Mouse (Mus musculus): Measurements from ENCODE around the gene Lcn11. TPM values are rescaled to one million over a fixed set of nuclear protein-coding genes. Genes with fewer than 3 reads are reported as not detected.
"Not testable (repeated sequence)": the region's sequence is repeated elsewhere in the genome, so short reads cannot be mapped to it uniquely, and the experiment has no call there.

Gene Lcn11
- polyA plus RNA-seq, 1 experiment, result not detected

DNA sequence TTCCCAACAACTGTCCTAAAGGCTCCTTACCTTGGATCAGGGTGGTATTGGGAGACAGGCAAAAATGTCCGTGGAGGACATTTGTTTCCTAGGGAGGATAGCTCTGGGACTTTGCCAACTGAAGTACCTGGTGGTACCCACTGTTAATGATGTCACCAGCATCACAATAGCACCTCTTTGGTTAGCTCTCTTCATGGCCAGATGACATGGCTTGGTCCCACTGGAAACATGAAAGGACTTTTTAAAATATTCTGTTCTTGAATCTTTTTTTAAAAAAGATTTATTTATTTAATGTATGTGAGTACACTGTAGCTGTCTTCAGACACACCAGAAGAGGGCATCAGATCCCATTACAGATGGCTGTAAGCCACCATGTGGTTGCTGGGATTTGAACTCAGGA lies 38.9 kb downstream of the Lcn11 start, which contains the start of gene Glt6d1:
Gene Glt6d1 (minus strand): TSS at position 101 of the 400 bp plus-strand sequence.
- DNase-seq (ENCODE audit: low read depth, low spot score), result not testable (repeated sequence)
- WGBS, result 79% methylated on average over 1 of the region's 1 CpGs

DNA sequence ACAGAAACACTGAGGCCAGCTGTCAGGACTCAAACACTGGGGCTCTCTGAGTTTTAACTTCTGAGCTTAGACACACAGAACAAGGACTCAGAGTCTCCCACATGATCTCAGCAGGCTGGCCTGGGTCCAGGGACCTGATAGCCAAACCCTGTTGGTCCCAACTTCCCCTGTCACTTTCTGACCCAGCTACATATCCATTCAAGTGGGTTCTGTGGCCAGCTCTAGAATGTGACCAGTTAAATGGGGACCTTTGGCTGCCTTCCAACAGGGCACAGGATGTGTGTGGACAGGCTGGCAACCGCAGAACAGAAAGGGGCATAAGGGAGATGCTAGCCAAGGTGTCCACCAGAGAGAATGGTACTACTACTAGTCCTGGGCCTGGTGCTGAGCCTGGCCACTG lies 46.0 kb downstream of the Lcn11 start, which contains the start of gene Lcn9:
Gene Lcn9 (plus strand): TSS at position 348 of the 400 bp plus-strand sequence.
- WGBS, result 81% methylated on average over 1 of the region's 1 CpGs
- no peak for DNase-seq (ENCODE audit: low read depth, low spot score)

DNA sequence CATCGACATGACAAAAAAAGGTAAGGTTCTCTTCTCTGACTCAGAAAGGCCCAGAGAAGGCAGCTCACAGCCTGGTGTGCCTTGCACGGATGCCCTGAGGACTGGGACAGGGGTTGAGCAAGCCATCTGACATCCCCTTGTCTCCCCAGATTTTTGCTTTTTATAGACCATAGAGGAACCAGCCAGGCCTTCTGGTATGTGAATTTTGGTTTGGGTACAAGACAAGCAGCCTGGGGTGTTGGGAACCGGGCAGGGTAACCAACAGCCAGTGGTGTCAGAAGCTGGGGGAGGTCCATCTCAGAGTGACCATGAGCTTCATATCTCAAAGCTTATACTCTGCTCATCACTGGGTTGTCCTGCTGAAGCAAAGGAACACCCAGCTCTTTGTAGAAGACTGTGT lies 47.9 kb downstream of the Lcn11 start:
- 85% methylated on average over 3 of the region's 3 CpGs for WGBS
- DNase-seq (ENCODE audit: low read depth, low spot score), result no peak

- no peak for DNase-seq (ENCODE audit: low read depth, low spot score)
- 69% methylated on average over 8 of the region's 8 CpGs for WGBS
Measured at GRCm38 (mm10) chr2:25828344-25828947, 51.6 kb downstream of the Lcn11 start.

Other genes starting within 250 kb of the Lcn11 start
- gene Traf2, start 230.1 kb upstream of the Lcn11 start, polyA plus RNA-seq (2012; rRNA removed), result 19.6 and 20.8 TPM in 2 replicates
- 200 and 273 TPM in 2 replicates for gene Edf1, start 219.2 kb upstream of the Lcn11 start, polyA plus RNA-seq (2012; rRNA removed)
- 0.97 and 8.1 TPM in 2 replicates for gene Mamdc4, start 202.2 kb upstream of the Lcn11 start, polyA plus RNA-seq (2012; rRNA removed)
- 37.3 and 44.6 TPM in 2 replicates for gene Phpt1, start 201.8 kb upstream of the Lcn11 start, polyA plus RNA-seq (2012; rRNA removed)
- gene Ajm1, start 195.3 kb upstream of the Lcn11 start, polyA plus RNA-seq (2012; rRNA removed), result 0.43 and 0.69 TPM in 2 replicates
- 35.8 and 52.6 TPM in 2 replicates for gene Rabl6, start 168.5 kb upstream of the Lcn11 start, polyA plus RNA-seq (2012; rRNA removed)
- not detected in 2 replicates for gene Ccdc183, start 159.3 kb upstream of the Lcn11 start, polyA plus RNA-seq (2012; rRNA removed)
- 17.2 and 19.4 TPM in 2 replicates for gene Tmem141, start 155.0 kb upstream of the Lcn11 start, polyA plus RNA-seq (2012; rRNA removed)
- 1.9 TPM in 2 replicates for gene Fcna, start 149.0 kb upstream of the Lcn11 start, polyA plus RNA-seq (2012; rRNA removed)
- 1.4 TPM in 1 of 2 replicates, not detected in the other for gene Lcn8, start 123.9 kb upstream of the Lcn11 start, polyA plus RNA-seq (2012; rRNA removed)
- gene Lcn5, start 119.1 kb upstream of the Lcn11 start, polyA plus RNA-seq (2012; rRNA removed), result 0.74 TPM in 1 of 2 replicates, not detected in the other
- not detected in 2 replicates for gene Lcn6, start 100.2 kb upstream of the Lcn11 start, polyA plus RNA-seq (2012; rRNA removed)
- 0.37 TPM in 1 of 2 replicates, not detected in the other for gene Lcn10, start 94.3 kb upstream of the Lcn11 start, polyA plus RNA-seq (2012; rRNA removed)
- gene Obp2a, start 77.0 kb upstream of the Lcn11 start, polyA plus RNA-seq (2012; rRNA removed), result not detected in 2 replicates
- 15.6 and 16.1 TPM in 2 replicates for gene Bmyc, start 70.3 kb upstream of the Lcn11 start, polyA plus RNA-seq (2012; rRNA removed)
- gene Obp2b, start 40.0 kb upstream of the Lcn11 start, polyA plus RNA-seq (2012; rRNA removed), result not detected in 2 replicates
- gene Lcn3, start 11.4 kb upstream of the Lcn11 start, polyA plus RNA-seq (2012; rRNA removed), result not detected in 2 replicates
- gene Gm13539, start 5.2 kb downstream of the Lcn11 start, polyA plus RNA-seq (2012; rRNA removed), result not detected in 2 replicates
- not detected in 2 replicates for gene Glt6d1, start 38.8 kb downstream of the Lcn11 start, polyA plus RNA-seq (2012; rRNA removed)
- 0.10 and 0.29 TPM in 2 replicates for gene Lcn9, start 46.1 kb downstream of the Lcn11 start, polyA plus RNA-seq (2012; rRNA removed)
- not detected in 2 replicates for gene Sohlh1, start 70.2 kb downstream of the Lcn11 start, polyA plus RNA-seq (2012; rRNA removed)
- 1.4 and 2.8 TPM in 2 replicates for gene Kcnt1, start 86.7 kb downstream of the Lcn11 start, polyA plus RNA-seq (2012; rRNA removed)
- gene Camsap1, start 206.3 kb downstream of the Lcn11 start, polyA plus RNA-seq (2012; rRNA removed), result 2.1 and 5.1 TPM in 2 replicates
- 43.6 and 51.5 TPM in 2 replicates for gene Ubac1, start 244.7 kb downstream of the Lcn11 start, polyA plus RNA-seq (2012; rRNA removed)

Measured in large intestine, adult 2 months (tissue).